Mouse (Mus musculus) midbrain, embryonic 13.5 days (tissue): ENCODE measurements around the gene Iqcd. TPM values are rescaled to one million over a fixed set of nuclear protein-coding genes. Genes with fewer than 3 reads are reported as not detected.

ENCODE experiments used
- ATAC-seq: fragments of 200-750 bp; cut with Nextera tagmentation; 2 replicates; pipeline ENCODE4 v1.8.0; 2017; ENCODE audit warnings: mild to moderate bottlenecking, moderate TSS enrichment, moderate library complexity
- H3K27ac ChIP-seq: fragments of 300-500 bp; sonication (generic); 2 replicates; pipeline ENCODE4 v1.5.1; 2015; ENCODE audit warnings: inconsistent platforms, mild to moderate bottlenecking, moderate library complexity
- H3K27me3 ChIP-seq: fragments of 300-500 bp; sonication (generic); 2 replicates; pipeline ENCODE4 v1.6.1; 2015; ENCODE audit warnings: mild to moderate bottlenecking, inconsistent platforms
- H3K36me3 ChIP-seq: fragments of 300-500 bp; sonication (generic); 2 replicates; pipeline ENCODE4 v1.6.1; 2015; ENCODE audit warnings: mild to moderate bottlenecking, inconsistent platforms
- H3K4me1 ChIP-seq: fragments of 300-500 bp; sonication (generic); replicated peaks from 2 replicates; pipeline ENCODE4 v1.6.1; 2015; ENCODE audit warnings: inconsistent platforms
- H3K4me2 ChIP-seq: fragments of 300-500 bp; sonication (generic); replicated peaks from 2 replicates; pipeline ENCODE4 v1.6.1; 2015; ENCODE audit warnings: moderate library complexity, mild to moderate bottlenecking, inconsistent platforms
- H3K4me3 ChIP-seq: fragments of 300-500 bp; sonication (generic); replicated peaks from 2 replicates; pipeline ENCODE4 v1.5.1; 2015; ENCODE audit warnings: mild to moderate bottlenecking, inconsistent platforms
- H3K9ac ChIP-seq: fragments of 300-500 bp; sonication (generic); replicated peaks from 2 replicates; pipeline ENCODE4 v1.6.1; 2015; ENCODE audit warnings: mild to moderate bottlenecking, inconsistent platforms
- H3K9me3 ChIP-seq: fragments of 300-500 bp; sonication (generic); 2 replicates; pipeline ENCODE4 v1.6.1; 2016; ENCODE audit warnings: mild to moderate bottlenecking, inconsistent platforms
- WGBS: fragments of 180-500 bp; shearing (Covaris S2); methylation state at CpG from one replicate; pipeline ENCODE4 v1.1.7; 2015; 5-methylcytosine and 5-hydroxymethylcytosine counted together
- polyA plus RNA-seq: library from polyadenylated mRNA; unstranded; fragments of >200 nt; fragmentation: Nextera tagmentation; extraction: Ambion mirVana; gene quantifications from 2 replicates; pipeline ENCODE4 v1.2.1, GENCODE M21; 2015

The Iqcd gene
- polyA plus RNA-seq, 1 experiment from 2014 or later, result 2.0 TPM

DNA sequence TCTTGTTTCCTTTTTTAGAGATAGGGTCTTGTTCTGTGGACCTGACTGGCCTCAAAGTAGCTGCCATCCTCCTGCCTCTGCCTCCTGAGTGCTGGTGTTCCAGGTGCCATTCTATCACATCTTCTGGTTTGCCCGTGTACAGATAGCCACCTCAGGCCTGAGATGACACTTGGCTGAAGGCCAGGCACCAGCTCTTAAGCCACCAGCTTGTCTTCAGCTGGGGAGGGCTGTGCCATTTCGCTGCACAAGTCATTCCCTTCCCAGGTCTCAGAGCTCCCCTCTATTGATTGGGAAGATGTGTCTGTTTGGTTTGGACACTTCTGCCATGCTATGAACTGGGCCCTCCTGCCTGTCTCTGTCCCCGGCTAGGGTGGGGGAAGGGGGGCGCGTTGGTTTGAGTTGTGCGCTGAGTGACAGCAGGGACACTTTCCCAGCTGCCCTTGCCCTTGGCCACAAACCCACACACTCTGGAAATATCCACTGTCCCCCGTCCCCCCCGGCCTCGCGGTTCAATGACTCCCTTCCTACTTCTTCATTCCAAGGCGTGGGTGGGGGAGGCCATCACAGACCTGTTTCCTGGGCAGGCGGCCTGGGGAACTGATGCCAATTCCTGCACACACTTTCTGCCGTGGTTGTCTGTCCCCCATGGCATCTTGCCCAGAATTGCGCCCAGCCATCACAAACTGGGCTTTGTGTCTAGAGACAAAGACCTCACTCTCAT, 54.7 kb downstream of the Iqcd start:
- Histone ChIP-seq H3K9ac (no peak overlapping the region), H3K27ac (no peak overlapping the region), H3K4me2 (no peak overlapping the region), H3K27me3 (peaks cover 25% of the 10 kb centered on the region), H3K4me3 (no peak overlapping the region), H3K36me3 (no peaks in the 10 kb centered on the region), H3K9me3 (no peaks in the 10 kb centered on the region), H3K4me1 (peaks cover under 1% of the 10 kb centered on the region)
- 74% methylated on average over 14 of the region's 14 CpGs for WGBS
- ATAC-seq, result no peak

- H3K27ac ChIP-seq, result no peak overlapping the region
- no peak overlapping the region for H3K4me2 ChIP-seq
- H3K27me3 ChIP-seq, result peaks cover 32% of the 10 kb centered on the region
- no peaks in the 10 kb centered on the region for H3K9me3 ChIP-seq
- no peaks in the 10 kb centered on the region for H3K36me3 ChIP-seq
- ATAC-seq, result no peak
- WGBS, result 91% methylated on average over 3 of the region's 3 CpGs
- peaks cover 7% of the 10 kb centered on the region for H3K4me1 ChIP-seq
- H3K9ac ChIP-seq, result no peak overlapping the region
- no peak overlapping the region for H3K4me3 ChIP-seq
These were observed 55.4 kb downstream of the Iqcd start for GRCm38 (mm10) chr5:120644227-120644626.

- Histone ChIP-seq H3K4me1 (peaks cover 11% of the 10 kb centered on the region), H3K36me3 (no peaks in the 10 kb centered on the region), H3K9ac (no peak overlapping the region), H3K4me3 (no peak overlapping the region), H3K27me3 (peaks cover 48% of the 10 kb centered on the region), H3K9me3 (no peaks in the 10 kb centered on the region), H3K4me2 (no peak overlapping the region), H3K27ac (no peak overlapping the region)
- ATAC-seq, result no peak
- WGBS, result 64% methylated on average over 6 of the region's 6 CpGs
These were observed 57.0 kb downstream of the Iqcd start for GRCm38 (mm10) chr5:120645851-120646250.

DNA sequence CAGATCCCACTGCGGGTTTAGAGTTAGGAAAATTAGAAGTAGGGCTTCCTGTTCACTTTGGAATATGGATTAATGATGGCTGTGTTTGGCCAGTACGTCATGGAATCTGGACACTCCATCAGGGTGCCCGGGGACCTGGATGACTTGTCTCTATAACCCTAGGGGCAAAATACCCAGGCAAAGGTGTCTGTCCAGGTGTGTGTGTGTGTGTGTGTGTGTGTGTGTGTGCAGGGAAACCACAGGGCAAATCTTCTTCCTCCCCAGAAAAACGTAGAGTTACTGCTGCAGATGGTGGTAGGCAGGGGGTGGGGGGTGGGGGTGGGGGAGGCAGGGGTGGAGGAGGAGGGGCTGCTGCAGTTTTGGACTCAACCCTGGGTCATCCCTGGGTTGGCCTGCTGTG, 58.5 kb downstream of the Iqcd start:
- WGBS, result 87% methylated on average over 3 of the region's 4 CpGs
- Histone ChIP-seq H3K36me3 (no peaks in the 10 kb centered on the region), H3K9me3 (no peaks in the 10 kb centered on the region), H3K9ac (no peak overlapping the region), H3K27me3 (peaks cover 60% of the 10 kb centered on the region), H3K4me2 (no peak overlapping the region), H3K4me1 (peaks cover 11% of the 10 kb centered on the region), H3K4me3 (no peak overlapping the region), H3K27ac (no peak overlapping the region)
- no peak for ATAC-seq

- no peak overlapping the region for H3K4me3 ChIP-seq
- H3K27ac ChIP-seq, result no peak overlapping the region
- peaks cover 11% of the 10 kb centered on the region for H3K4me1 ChIP-seq
- H3K36me3 ChIP-seq, result no peaks in the 10 kb centered on the region
- H3K27me3 ChIP-seq, result peaks cover 60% of the 10 kb centered on the region
- no peak overlapping the region for H3K4me2 ChIP-seq
- no peak overlapping the region for H3K9ac ChIP-seq
- H3K9me3 ChIP-seq, result no peaks in the 10 kb centered on the region
- ATAC-seq, result no peak
- 42% methylated on average over 12 of the region's 12 CpGs for WGBS
These were observed 59.1 kb downstream of the Iqcd start for GRCm38 (mm10) chr5:120647814-120648491.

DNA sequence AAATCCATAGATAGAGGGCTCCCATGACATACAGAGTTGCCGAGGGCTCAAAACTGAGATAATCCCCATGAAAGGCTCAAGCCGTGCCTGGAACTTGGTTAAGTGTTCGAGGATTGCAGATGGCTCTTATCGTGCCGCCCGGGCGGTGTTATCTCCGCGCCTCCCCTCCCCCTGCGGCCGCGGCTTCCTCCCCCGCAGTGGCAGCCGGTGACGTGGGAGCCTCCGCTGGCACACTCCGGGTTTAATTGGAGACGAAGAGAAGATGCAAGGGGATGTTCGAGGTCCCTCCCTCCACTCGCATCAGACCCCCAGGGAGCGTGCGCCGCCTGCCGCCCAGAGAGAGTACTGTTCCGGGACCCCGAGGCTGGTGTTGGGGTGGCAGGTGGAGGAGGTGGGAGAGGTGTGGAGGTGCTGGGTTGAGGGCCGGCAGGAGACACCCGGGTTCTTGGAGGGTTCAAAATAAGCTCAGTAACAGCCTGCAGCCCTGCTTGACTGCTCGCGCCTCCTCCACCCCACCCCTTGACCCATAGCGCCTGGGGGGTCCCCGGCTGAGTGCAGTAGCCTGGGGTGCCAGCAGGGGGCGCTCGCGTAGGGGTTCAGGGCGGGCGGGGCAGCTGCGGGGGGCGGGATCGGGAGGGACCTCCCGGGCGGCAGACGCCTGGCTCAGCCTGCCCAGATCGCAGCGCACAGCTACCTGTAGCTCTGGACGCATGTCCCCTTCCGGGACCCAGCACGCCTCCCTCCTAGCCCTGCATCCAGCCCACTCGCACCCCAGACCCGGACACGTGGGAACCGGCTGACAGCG, 60.0 kb downstream of the Iqcd start, which contains the start of gene Rasal1:
TSS of gene Rasal1 (plus strand) at position 244 of the 805 bp plus-strand sequence.
- WGBS, result under 1% methylated on average over 50 of the region's 53 CpGs
- no peak within 1 kb of the TSS; the same call in 1 of the 2 replicates for H3K9ac ChIP-seq
- peaks cover 60% of the 10 kb centered on the region for H3K27me3 ChIP-seq

DNA sequence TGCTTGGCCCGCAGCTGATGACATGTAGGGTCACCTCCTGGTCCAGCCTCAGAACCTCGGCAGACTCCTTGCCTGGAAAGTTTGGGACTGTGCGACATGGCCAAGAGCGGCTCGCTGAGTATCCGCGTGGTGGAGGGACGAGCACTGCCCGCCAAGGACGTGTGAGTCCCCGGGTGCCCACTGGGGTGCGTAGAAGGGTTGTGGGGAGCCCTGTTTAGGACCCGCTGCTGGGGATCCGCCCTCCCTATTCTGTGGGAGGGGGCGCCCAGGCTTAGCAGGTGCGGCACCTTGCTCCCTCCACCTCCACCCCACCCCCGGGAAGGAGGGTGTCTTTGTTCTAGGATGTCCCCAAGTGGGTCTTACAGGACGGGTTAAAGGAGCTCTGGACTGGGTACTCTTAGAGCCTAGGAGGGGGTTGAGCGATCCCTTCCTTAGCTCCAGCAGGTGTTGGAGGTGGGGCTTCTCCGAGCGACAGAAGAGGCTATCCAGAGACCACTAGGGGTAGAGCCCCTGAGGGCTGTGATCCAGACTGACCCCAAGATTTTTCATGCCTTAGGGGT, 60.6 kb downstream of the Iqcd start:
- H3K9ac ChIP-seq, result no peak overlapping the region
- peak overlapping the region; percentile 45 for H3K4me2 ChIP-seq
- no peaks in the 10 kb centered on the region for H3K36me3 ChIP-seq
- H3K27me3 ChIP-seq, result peaks cover 60% of the 10 kb centered on the region
- H3K9me3 ChIP-seq, result no peaks in the 10 kb centered on the region
- WGBS, result 5% methylated on average over 20 of the region's 21 CpGs
- peaks cover 11% of the 10 kb centered on the region for H3K4me1 ChIP-seq
- no peak overlapping the region for H3K27ac ChIP-seq
- peak; percentile 61 for ATAC-seq
- peak overlapping the region; percentile 23; the same call in 1 of the 2 replicates for H3K4me3 ChIP-seq

More for the DNA sequence above, 60.0 kb downstream of the Iqcd start, which contains the start of gene Rasal1:
- H3K36me3 ChIP-seq, result no peaks in the 10 kb centered on the region
- H3K27ac ChIP-seq, result no peak within 1 kb of the TSS
- peak; percentile 71; the same call in 1 of the 2 replicates for ATAC-seq
- peak within 1 kb of the TSS; percentile 45 for H3K4me2 ChIP-seq
- H3K4me3 ChIP-seq, result peak within 1 kb of the TSS; percentile 23
- H3K4me1 ChIP-seq, result peaks cover 11% of the 10 kb centered on the region
- H3K9me3 ChIP-seq, result no peaks in the 10 kb centered on the region

GRCm38 (mm10) chr5:120649938-120650337, 61.1 kb downstream of the Iqcd start:
- peaks cover 11% of the 10 kb centered on the region for H3K4me1 ChIP-seq
- H3K4me3 ChIP-seq, result no peak overlapping the region
- no peak overlapping the region for H3K4me2 ChIP-seq
- 24% methylated on average over 13 of the region's 13 CpGs for WGBS
- H3K9ac ChIP-seq, result no peak overlapping the region
- H3K36me3 ChIP-seq, result no peaks in the 10 kb centered on the region
- peaks cover 62% of the 10 kb centered on the region for H3K27me3 ChIP-seq
- no peaks in the 10 kb centered on the region for H3K9me3 ChIP-seq
- no peak for ATAC-seq
- no peak overlapping the region for H3K27ac ChIP-seq

DNA sequence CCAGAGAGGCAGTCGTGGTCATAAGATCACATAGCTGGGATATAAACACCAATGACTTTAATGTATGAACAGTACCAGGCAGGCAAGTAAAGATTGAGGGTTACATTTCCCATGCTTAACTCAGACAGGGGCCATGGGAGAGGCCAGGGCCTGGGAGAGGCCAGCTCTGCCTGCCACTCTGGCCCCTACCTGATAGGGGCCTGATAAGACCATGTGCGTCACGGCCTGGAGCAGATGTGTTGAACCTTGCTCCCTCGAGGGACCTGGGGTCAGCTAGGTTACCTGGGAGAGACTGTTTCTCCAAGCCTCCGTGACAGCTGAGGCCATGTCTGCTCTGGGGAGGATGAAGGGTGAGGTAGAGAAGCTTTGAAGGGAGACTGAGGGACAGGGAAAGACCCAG, 62.4 kb downstream of the Iqcd start:
- Histone ChIP-seq H3K36me3 (no peaks in the 10 kb centered on the region), H3K27me3 (peaks cover 60% of the 10 kb centered on the region), H3K4me2 (no peak overlapping the region), H3K4me1 (peaks cover 11% of the 10 kb centered on the region), H3K9me3 (no peaks in the 10 kb centered on the region), H3K9ac (no peak overlapping the region), H3K27ac (no peak overlapping the region), H3K4me3 (no peak overlapping the region)
- 85% methylated on average over 5 of the region's 5 CpGs for WGBS
- no peak for ATAC-seq

GRCm38 (mm10) chr5:120652915-120653701, 64.3 kb downstream of the Iqcd start:
- H3K9me3 ChIP-seq, result no peaks in the 10 kb centered on the region
- peaks cover 42% of the 10 kb centered on the region for H3K27me3 ChIP-seq
- ATAC-seq, result no peak
- no peak overlapping the region for H3K4me2 ChIP-seq
- peaks cover 11% of the 10 kb centered on the region for H3K4me1 ChIP-seq
- no peak overlapping the region for H3K4me3 ChIP-seq
- H3K27ac ChIP-seq, result no peak overlapping the region
- H3K9ac ChIP-seq, result no peak overlapping the region
- 83% methylated on average over 28 of the region's 28 CpGs for WGBS
- H3K36me3 ChIP-seq, result no peaks in the 10 kb centered on the region

- WGBS, result 85% methylated on average over 2 of the region's 2 CpGs
- no peak for ATAC-seq
- H3K36me3 ChIP-seq, result no peaks in the 10 kb centered on the region
- H3K9ac ChIP-seq, result no peak overlapping the region
- no peaks in the 10 kb centered on the region for H3K9me3 ChIP-seq
- H3K27me3 ChIP-seq, result peaks cover 34% of the 10 kb centered on the region
- H3K4me3 ChIP-seq, result no peak overlapping the region
- H3K27ac ChIP-seq, result no peak overlapping the region
- no peak overlapping the region for H3K4me2 ChIP-seq
- H3K4me1 ChIP-seq, result peaks cover 7% of the 10 kb centered on the region
These were observed 65.1 kb downstream of the Iqcd start for GRCm38 (mm10) chr5:120653873-120654272.
